Mouse (Mus musculus): Measurements from ENCODE around the gene Fyn. TPM values are rescaled to one million over a fixed set of nuclear protein-coding genes. Genes with fewer than 3 reads are reported as not detected.

Gene Fyn
- polyA plus RNA-seq, 1 experiment from 2014 or later: 42.7 TPM

GRCm38 (mm10) chr10:39433893-39434292, 65.2 kb downstream of the Fyn start:
- no peaks in the 10 kb centered on the region for H3K36me3 ChIP-seq (ENCODE audit: control insufficient read depth, insufficient read depth, low read length)
- DNase-seq (ENCODE audit: low spot score) (no peak), ATAC-seq (replicated peaks; ENCODE audit: low FRiP score) (no peak)
- 85% methylated on average over 7 of the region's 7 CpGs for WGBS
- no peak overlapping the region for H3K27ac ChIP-seq (ENCODE audit: low read depth, low read length)
- no peaks in the 10 kb centered on the region for H3K9me3 ChIP-seq (ENCODE audit: control insufficient read depth, low read length)
- peaks cover 4% of the 10 kb centered on the region; the same call in 1 of the 2 replicates for H3K4me1 ChIP-seq (replicated peaks; ENCODE audit: control insufficient read depth, insufficient read depth, low read length)
- no peak overlapping the region for H3K4me3 ChIP-seq (ENCODE audit: low read depth, low read length)
- no peaks in the 10 kb centered on the region for H3K27me3 ChIP-seq (ENCODE audit: control insufficient read depth, insufficient read depth, low read length)
- H3K9ac ChIP-seq (ENCODE audit: low read length): no peak overlapping the region
- H3K4me2 ChIP-seq (ENCODE audit: low read depth, low read length, severe bottlenecking): no peak overlapping the region

- no peak overlapping the region for H3K9ac ChIP-seq (ENCODE audit: low read length)
- H3K4me3 ChIP-seq (ENCODE audit: low read depth, low read length): no peak overlapping the region
- ATAC-seq (replicated peaks; ENCODE audit: low FRiP score): no peak
- H3K4me1 ChIP-seq (replicated peaks; ENCODE audit: control insufficient read depth, insufficient read depth, low read length): peaks cover 3% of the 10 kb centered on the region; the same call in 1 of the 2 replicates
- H3K27me3 ChIP-seq (ENCODE audit: control insufficient read depth, insufficient read depth, low read length): no peaks in the 10 kb centered on the region
- H3K36me3 ChIP-seq (ENCODE audit: control insufficient read depth, insufficient read depth, low read length): no peaks in the 10 kb centered on the region
- no peaks in the 10 kb centered on the region for H3K9me3 ChIP-seq (ENCODE audit: control insufficient read depth, low read length)
- WGBS: 75% methylated on average over 8 of the region's 8 CpGs
- DNase-seq (ENCODE audit: low spot score): no peak
- H3K4me2 ChIP-seq (ENCODE audit: low read depth, low read length, severe bottlenecking): no peak overlapping the region
- no peak overlapping the region for H3K27ac ChIP-seq (ENCODE audit: low read depth, low read length)
Observed at GRCm38 (mm10) chr10:39434758-39435448, 66.2 kb downstream of the Fyn start.

- H3K36me3 ChIP-seq (ENCODE audit: control insufficient read depth, insufficient read depth, low read length): no peaks in the 10 kb centered on the region
- H3K27me3 ChIP-seq (ENCODE audit: control insufficient read depth, insufficient read depth, low read length): no peaks in the 10 kb centered on the region
- no peaks in the 10 kb centered on the region; the same call in 1 of the 2 replicates for H3K4me1 ChIP-seq (replicated peaks; ENCODE audit: control insufficient read depth, insufficient read depth, low read length)
- no peak overlapping the region for H3K27ac ChIP-seq (ENCODE audit: low read depth, low read length)
- ATAC-seq (replicated peaks; ENCODE audit: low FRiP score) (no peak), DNase-seq (ENCODE audit: low spot score) (no peak)
- no peak overlapping the region for H3K4me3 ChIP-seq (ENCODE audit: low read depth, low read length)
- no peaks in the 10 kb centered on the region for H3K9me3 ChIP-seq (ENCODE audit: control insufficient read depth, low read length)
- WGBS: 66% methylated on average over 5 of the region's 5 CpGs
- no peak overlapping the region for H3K9ac ChIP-seq (ENCODE audit: low read length)
- H3K4me2 ChIP-seq (ENCODE audit: low read depth, low read length, severe bottlenecking): no peak overlapping the region
Observed at GRCm38 (mm10) chr10:39438905-39439304, 70.2 kb downstream of the Fyn start.

- 76% methylated on average over 9 of the region's 9 CpGs for WGBS
- no peak overlapping the region for H3K4me2 ChIP-seq (ENCODE audit: low read depth, low read length, severe bottlenecking)
- H3K9ac ChIP-seq (ENCODE audit: low read length): no peak overlapping the region
- no peaks in the 10 kb centered on the region for H3K9me3 ChIP-seq (ENCODE audit: control insufficient read depth, low read length)
- H3K27me3 ChIP-seq (ENCODE audit: control insufficient read depth, insufficient read depth, low read length): no peaks in the 10 kb centered on the region
- ATAC-seq (replicated peaks; ENCODE audit: low FRiP score): no peak
- no peak overlapping the region for H3K4me3 ChIP-seq (ENCODE audit: low read depth, low read length)
- no peaks in the 10 kb centered on the region; the same call in 1 of the 2 replicates for H3K4me1 ChIP-seq (replicated peaks; ENCODE audit: control insufficient read depth, insufficient read depth, low read length)
- H3K36me3 ChIP-seq (ENCODE audit: control insufficient read depth, insufficient read depth, low read length): no peaks in the 10 kb centered on the region
- DNase-seq (ENCODE audit: low spot score): no peak
- H3K27ac ChIP-seq (ENCODE audit: low read depth, low read length): no peak overlapping the region
Observed at GRCm38 (mm10) chr10:39440506-39440905, 71.9 kb downstream of the Fyn start.

- Histone ChIP-seq H3K4me1 (replicated peaks; ENCODE audit: control insufficient read depth, insufficient read depth, low read length) (no peaks in the 10 kb centered on the region; the same call in 1 of the 2 replicates), H3K9me3 (ENCODE audit: control insufficient read depth, low read length) (no peaks in the 10 kb centered on the region), H3K27ac (ENCODE audit: low read depth, low read length) (no peak overlapping the region), H3K4me3 (ENCODE audit: low read depth, low read length) (no peak overlapping the region), H3K4me2 (ENCODE audit: low read depth, low read length, severe bottlenecking) (no peak overlapping the region), H3K36me3 (ENCODE audit: control insufficient read depth, insufficient read depth, low read length) (no peaks in the 10 kb centered on the region), H3K27me3 (ENCODE audit: control insufficient read depth, insufficient read depth, low read length) (no peaks in the 10 kb centered on the region), H3K9ac (ENCODE audit: low read length) (no peak overlapping the region)
- ATAC-seq (replicated peaks; ENCODE audit: low FRiP score) (no peak), DNase-seq (ENCODE audit: low spot score) (peak; percentile 6)
Observed at GRCm38 (mm10) chr10:39441636-39442035, 73.0 kb downstream of the Fyn start.

- H3K36me3 ChIP-seq (ENCODE audit: control insufficient read depth, insufficient read depth, low read length): no peaks in the 10 kb centered on the region
- no peak overlapping the region for H3K4me3 ChIP-seq (ENCODE audit: low read depth, low read length)
- ATAC-seq (replicated peaks; ENCODE audit: low FRiP score) (no peak), DNase-seq (ENCODE audit: low spot score) (no peak)
- H3K27ac ChIP-seq (ENCODE audit: low read depth, low read length): no peak overlapping the region
- no peaks in the 10 kb centered on the region for H3K9me3 ChIP-seq (ENCODE audit: control insufficient read depth, low read length)
- no peaks in the 10 kb centered on the region; the same call in 1 of the 2 replicates for H3K4me1 ChIP-seq (replicated peaks; ENCODE audit: control insufficient read depth, insufficient read depth, low read length)
- H3K27me3 ChIP-seq (ENCODE audit: control insufficient read depth, insufficient read depth, low read length): no peaks in the 10 kb centered on the region
- WGBS: 65% methylated on average over 2 of the region's 2 CpGs
- H3K9ac ChIP-seq (ENCODE audit: low read length): no peak overlapping the region
- no peak overlapping the region for H3K4me2 ChIP-seq (ENCODE audit: low read depth, low read length, severe bottlenecking)
Observed at GRCm38 (mm10) chr10:39443122-39443521, 74.5 kb downstream of the Fyn start.

GRCm38 (mm10) chr10:39443947-39444346, 75.3 kb downstream of the Fyn start:
- H3K27ac ChIP-seq (ENCODE audit: low read depth, low read length): no peak overlapping the region
- peaks cover 2% of the 10 kb centered on the region; the same call in 1 of the 2 replicates for H3K4me1 ChIP-seq (replicated peaks; ENCODE audit: control insufficient read depth, insufficient read depth, low read length)
- H3K4me3 ChIP-seq (ENCODE audit: low read depth, low read length): no peak overlapping the region
- H3K4me2 ChIP-seq (ENCODE audit: low read depth, low read length, severe bottlenecking): no peak overlapping the region
- no peaks in the 10 kb centered on the region for H3K9me3 ChIP-seq (ENCODE audit: control insufficient read depth, low read length)
- H3K36me3 ChIP-seq (ENCODE audit: control insufficient read depth, insufficient read depth, low read length): no peaks in the 10 kb centered on the region
- H3K9ac ChIP-seq (ENCODE audit: low read length): no peak overlapping the region
- no peaks in the 10 kb centered on the region for H3K27me3 ChIP-seq (ENCODE audit: control insufficient read depth, insufficient read depth, low read length)
- peak; percentile 40 for DNase-seq (ENCODE audit: low spot score)
- ATAC-seq (replicated peaks; ENCODE audit: low FRiP score): no peak

- H3K27me3 ChIP-seq (ENCODE audit: control insufficient read depth, insufficient read depth, low read length): no peaks in the 10 kb centered on the region
- DNase-seq (ENCODE audit: low spot score): no peak
- H3K4me2 ChIP-seq (ENCODE audit: low read depth, low read length, severe bottlenecking): no peak overlapping the region
- H3K27ac ChIP-seq (ENCODE audit: low read depth, low read length): no peak overlapping the region
- 92% methylated on average over 11 of the region's 11 CpGs for WGBS
- no peak overlapping the region for H3K9ac ChIP-seq (ENCODE audit: low read length)
- 0 out of 2 replicates have a peak, but pooled peaks cover 3% of the 10 kb centered on the region for H3K4me1 ChIP-seq (replicated peaks; ENCODE audit: control insufficient read depth, insufficient read depth, low read length)
- no peak for ATAC-seq (replicated peaks; ENCODE audit: low FRiP score)
- H3K4me3 ChIP-seq (ENCODE audit: low read depth, low read length): no peak overlapping the region
- H3K9me3 ChIP-seq (ENCODE audit: control insufficient read depth, low read length): no peaks in the 10 kb centered on the region
- no peaks in the 10 kb centered on the region for H3K36me3 ChIP-seq (ENCODE audit: control insufficient read depth, insufficient read depth, low read length)
Observed at GRCm38 (mm10) chr10:39445870-39446269, 77.2 kb downstream of the Fyn start.

- Histone ChIP-seq H3K27ac (ENCODE audit: low read depth, low read length) (no peak overlapping the region), H3K4me1 (replicated peaks; ENCODE audit: control insufficient read depth, insufficient read depth, low read length) (0 out of 2 replicates have a peak, but pooled peaks cover 3% of the 10 kb centered on the region), H3K9ac (ENCODE audit: low read length) (no peak overlapping the region), H3K27me3 (ENCODE audit: control insufficient read depth, insufficient read depth, low read length) (no peaks in the 10 kb centered on the region), H3K36me3 (ENCODE audit: control insufficient read depth, insufficient read depth, low read length) (no peaks in the 10 kb centered on the region), H3K4me2 (ENCODE audit: low read depth, low read length, severe bottlenecking) (no peak overlapping the region), H3K9me3 (ENCODE audit: control insufficient read depth, low read length) (no peaks in the 10 kb centered on the region), H3K4me3 (ENCODE audit: low read depth, low read length) (no peak overlapping the region)
- 91% methylated on average over 5 of the region's 5 CpGs for WGBS
- DNase-seq (ENCODE audit: low spot score) (no peak), ATAC-seq (replicated peaks; ENCODE audit: low FRiP score) (no peak)
Observed at GRCm38 (mm10) chr10:39446706-39447105, 78.1 kb downstream of the Fyn start.

Measured in forebrain, embryonic 11.5 days (tissue).